Mouse (Mus musculus): ENCODE data around the gene Srl.

DNA sequence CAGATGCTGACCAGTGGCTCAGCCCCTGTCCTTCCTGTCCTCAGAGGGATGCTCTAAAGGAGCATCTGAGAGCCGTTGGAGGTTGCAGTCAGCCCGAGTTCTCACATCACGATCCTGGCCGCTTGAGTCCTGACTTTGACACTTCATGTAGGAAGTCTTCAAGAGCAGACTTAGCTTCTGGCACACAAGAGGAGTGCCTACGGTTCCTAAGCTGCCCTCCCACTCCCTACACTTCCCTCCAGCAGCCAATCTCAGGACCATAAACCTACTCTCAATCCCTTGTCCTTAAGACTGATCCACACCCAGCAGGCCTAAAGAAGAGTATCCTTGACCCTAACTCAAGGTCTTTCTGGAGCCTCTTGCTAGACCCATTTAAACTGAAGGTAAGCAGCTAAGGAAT, 45.8 kb downstream of the Srl start:
- no peak for TF ChIP-seq CTCF (IDR thresholded peaks at IDR 0.05; ENCODE audit: insufficient read depth, low read depth, low read length)
- no peak for TF ChIP-seq POLR2A (IDR thresholded peaks at IDR 0.05; ENCODE audit: insufficient read depth, low read depth, low read length)
